Mouse (Mus musculus): ENCODE measurements around the gene Gm6588. TPM values are rescaled to one million over a fixed set of nuclear protein-coding genes. Genes with fewer than 3 reads are reported as not detected.
A peak's percentile ranks its signal among the peaks of the same experiment; 100 is the strongest.
"Not testable (repeated sequence)": the region's sequence is repeated elsewhere in the genome, so short reads cannot be mapped to it uniquely, and the experiment has no call there.

Gene Gm6588
- 1.3 and 1.5 TPM in 2 replicates for polyA plus RNA-seq (2015; fragmentation: Nextera tagmentation; extraction: Ambion mirVana)

DNA sequence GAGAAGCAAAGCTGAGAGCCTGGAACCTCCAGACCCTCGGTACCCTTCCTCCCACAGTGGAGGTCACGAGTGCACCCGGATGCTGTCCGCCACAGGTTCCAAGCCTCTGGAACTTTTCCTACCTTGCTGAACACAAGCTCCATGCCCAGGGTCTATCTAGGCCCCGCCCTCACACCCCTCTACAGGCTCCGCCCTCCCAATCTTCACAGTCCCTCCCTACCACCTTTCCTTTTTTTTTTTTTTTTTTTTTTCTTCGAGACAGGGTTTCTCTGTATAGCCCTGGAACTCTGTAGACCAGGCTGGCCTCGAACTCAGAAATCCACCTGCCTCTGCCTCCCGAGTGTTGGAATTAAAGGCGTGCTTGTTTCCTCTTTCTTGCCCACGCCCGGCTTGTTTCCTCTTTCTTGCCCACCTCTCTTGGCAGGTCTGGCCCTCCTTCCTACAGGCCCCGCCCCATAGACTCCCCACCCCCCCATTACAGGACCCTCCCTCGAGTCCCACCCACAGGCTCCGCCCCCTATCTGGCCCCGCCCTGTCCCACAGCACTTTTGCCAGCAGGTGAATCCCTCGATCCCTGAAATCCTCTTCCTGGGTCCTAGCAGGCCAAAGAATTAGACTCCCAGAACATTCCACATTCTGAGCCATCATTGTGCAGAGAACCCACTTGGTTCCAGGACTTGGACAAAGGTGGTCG is at the start of gene Gm6588:
Gm6588 (plus strand) TSS at position 680 of the 694 bp plus-strand sequence.
- Histone ChIP-seq H3K27ac (no peak within 1 kb of the TSS), H3K4me2 (no peak within 1 kb of the TSS), H3K9me3 (no peaks in the 10 kb centered on the region), H3K4me1 (no peaks in the 10 kb centered on the region), H3K9ac (no peak within 1 kb of the TSS), H3K36me3 (replicated peaks) (no peaks in the 10 kb centered on the region), H3K27me3 (replicated peaks) (no peaks in the 10 kb centered on the region), H3K4me3 (no peak within 1 kb of the TSS)
- ATAC-seq (replicated peaks): no peak
- 73% methylated on average over 18 of the region's 18 CpGs for WGBS

DNA sequence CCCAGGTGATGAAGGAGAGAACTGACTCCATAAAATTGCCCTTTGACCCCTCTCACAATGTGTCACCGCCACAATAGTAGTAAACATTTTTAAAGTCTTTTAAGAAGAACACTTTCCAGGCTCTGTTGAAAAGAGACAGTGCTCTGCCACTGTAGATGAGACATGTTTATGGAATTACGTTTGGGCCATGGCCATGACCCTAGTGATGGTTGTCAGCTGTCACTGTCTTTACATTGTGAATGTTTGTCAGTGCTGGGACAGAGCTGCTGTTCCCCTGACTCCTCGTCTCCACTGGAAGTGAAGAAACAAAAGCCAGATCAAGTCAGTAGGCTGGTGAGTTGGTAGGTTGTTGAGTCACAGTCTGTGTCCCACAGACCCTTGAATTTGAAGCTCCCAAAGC is 46.8 kb upstream of the Gm6588 start:
- no peak overlapping the region for H3K4me3 ChIP-seq
- H3K9ac ChIP-seq: no peak overlapping the region
- no peaks in the 10 kb centered on the region for H3K27me3 ChIP-seq (replicated peaks)
- no peaks in the 10 kb centered on the region for H3K36me3 ChIP-seq (replicated peaks)
- no peaks in the 10 kb centered on the region for H3K9me3 ChIP-seq
- no peak overlapping the region for H3K4me2 ChIP-seq
- ATAC-seq (replicated peaks): no peak
- H3K4me1 ChIP-seq: no peaks in the 10 kb centered on the region
- no peak overlapping the region for H3K27ac ChIP-seq
- WGBS: 64% methylated on average over 3 of the region's 3 CpGs

- H3K4me2 ChIP-seq: no peak overlapping the region
- no peak overlapping the region for H3K27ac ChIP-seq
- H3K27me3 ChIP-seq (replicated peaks): no peaks in the 10 kb centered on the region
- no peak overlapping the region for H3K4me3 ChIP-seq
- 63% methylated on average over 3 of the region's 3 CpGs for WGBS
- ATAC-seq (replicated peaks): no peak
- peaks cover 17% of the 10 kb centered on the region for H3K4me1 ChIP-seq
- H3K9ac ChIP-seq: no peak overlapping the region
- H3K9me3 ChIP-seq: no peaks in the 10 kb centered on the region
- no peaks in the 10 kb centered on the region for H3K36me3 ChIP-seq (replicated peaks)
These were observed 43.2 kb upstream of the Gm6588 start for GRCm38 (mm10) chr5:112406017-112406416.

- no peaks in the 10 kb centered on the region for H3K9me3 ChIP-seq
- no peak for ATAC-seq (replicated peaks)
- 48% methylated on average over 5 of the region's 5 CpGs for WGBS
- peaks cover 35% of the 10 kb centered on the region for H3K4me1 ChIP-seq
- no peak overlapping the region for H3K4me3 ChIP-seq
- H3K27me3 ChIP-seq (replicated peaks): no peaks in the 10 kb centered on the region
- H3K36me3 ChIP-seq (replicated peaks): no peaks in the 10 kb centered on the region
- no peak overlapping the region for H3K4me2 ChIP-seq
- H3K27ac ChIP-seq: peak overlapping the region; percentile 86
- no peak overlapping the region for H3K9ac ChIP-seq
These were observed 40.0 kb upstream of the Gm6588 start for GRCm38 (mm10) chr5:112409274-112409673.

DNA sequence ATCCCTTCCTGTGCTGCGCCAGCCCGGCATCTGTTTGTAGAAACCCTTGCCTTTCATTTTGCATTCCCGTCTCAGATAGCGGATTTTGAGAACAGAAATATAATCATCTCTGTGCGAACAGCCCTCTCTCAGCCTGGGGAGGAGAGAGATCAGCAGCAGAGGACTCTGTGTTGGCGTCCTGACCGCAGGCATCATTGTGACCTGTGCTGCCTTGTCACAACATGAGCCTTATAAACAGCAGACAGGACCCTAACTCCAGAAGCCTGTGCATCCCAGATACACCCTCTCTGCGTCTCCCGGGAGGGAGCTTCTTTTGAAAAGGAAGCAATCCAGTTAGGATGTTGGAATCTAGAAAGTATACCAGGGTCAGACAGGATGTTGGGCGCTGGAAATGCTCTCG is 38.2 kb upstream of the Gm6588 start:
- H3K36me3 ChIP-seq (replicated peaks): no peaks in the 10 kb centered on the region
- no peaks in the 10 kb centered on the region for H3K27me3 ChIP-seq (replicated peaks)
- 11% methylated on average over 11 of the region's 11 CpGs for WGBS
- peak overlapping the region; percentile 21 for H3K4me2 ChIP-seq
- no peak overlapping the region for H3K9ac ChIP-seq
- H3K27ac ChIP-seq: peak overlapping the region; percentile 86
- peak; percentile 32; the same call in 1 of the 2 replicates for ATAC-seq (replicated peaks)
- no peaks in the 10 kb centered on the region for H3K9me3 ChIP-seq
- no peak overlapping the region for H3K4me3 ChIP-seq
- peaks cover 40% of the 10 kb centered on the region for H3K4me1 ChIP-seq

DNA sequence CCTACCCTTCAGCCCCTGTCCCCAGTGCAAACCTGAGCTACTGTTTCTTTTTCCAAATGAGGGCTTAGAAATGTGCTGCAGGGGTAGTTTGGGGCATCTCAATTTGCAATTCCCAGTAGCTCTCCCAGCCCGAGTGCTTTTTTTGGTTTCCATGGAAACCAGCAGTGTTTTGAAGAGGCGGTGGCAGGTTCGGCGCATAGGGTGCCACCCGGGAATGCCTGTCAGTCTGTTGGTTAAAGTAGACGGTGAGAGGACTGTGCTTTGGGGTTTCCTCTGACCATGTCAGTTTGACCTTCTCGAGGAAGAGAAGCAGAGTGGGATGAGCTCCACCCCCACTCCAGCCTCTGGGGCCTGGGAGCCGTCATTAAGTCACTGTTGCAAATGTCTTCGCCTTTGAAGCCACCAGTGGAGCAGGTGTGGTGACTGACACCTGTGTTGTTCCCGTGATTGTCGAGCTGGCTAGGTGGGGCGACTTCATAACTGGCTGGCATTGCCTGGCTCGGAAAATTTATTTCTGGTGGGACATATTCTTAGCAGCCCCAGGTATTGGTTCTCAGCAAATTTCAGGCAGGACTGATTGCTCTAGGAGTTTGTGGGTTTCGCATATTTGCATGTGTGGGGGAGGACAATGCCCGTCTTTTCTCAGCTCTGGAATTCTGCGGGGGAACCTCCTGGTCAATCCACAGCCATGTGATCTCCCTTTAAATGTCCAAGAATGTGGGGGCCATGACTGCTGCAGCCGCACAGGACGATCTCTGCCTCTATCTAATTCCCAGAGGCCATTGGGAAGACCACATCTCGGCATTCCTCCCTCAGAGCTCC is 37.5 kb upstream of the Gm6588 start:
- H3K27ac ChIP-seq: peak overlapping the region; percentile 86
- ATAC-seq (replicated peaks): peak; percentile 79
- H3K36me3 ChIP-seq (replicated peaks): no peaks in the 10 kb centered on the region
- no peak overlapping the region for H3K9ac ChIP-seq
- H3K9me3 ChIP-seq: no peaks in the 10 kb centered on the region
- WGBS: 12% methylated on average over 19 of the region's 19 CpGs
- no peak overlapping the region for H3K4me3 ChIP-seq
- H3K4me1 ChIP-seq: peaks cover 46% of the 10 kb centered on the region
- H3K4me2 ChIP-seq: peak overlapping the region; percentile 21
- H3K27me3 ChIP-seq (replicated peaks): no peaks in the 10 kb centered on the region

DNA sequence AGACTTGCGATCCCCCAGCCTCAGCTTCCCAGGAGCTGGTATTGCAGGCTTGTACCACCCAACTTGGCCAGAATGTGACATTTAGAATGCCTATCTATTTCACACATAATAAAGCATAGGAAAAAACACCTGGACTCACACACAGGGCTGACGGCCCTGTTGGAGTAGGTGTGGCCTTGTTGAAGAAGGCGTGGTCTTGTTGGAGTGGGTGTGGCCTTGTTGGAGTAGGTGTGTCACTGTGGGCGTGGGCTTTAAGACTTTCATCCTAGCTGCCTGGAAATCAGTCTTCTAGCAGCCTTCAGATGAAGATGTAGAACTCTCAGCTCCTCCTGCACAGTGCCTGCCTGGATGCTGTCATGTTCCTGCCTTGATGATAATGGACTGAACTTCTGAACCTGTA is 36.4 kb upstream of the Gm6588 start:
- ATAC-seq (replicated peaks); H3K4me3 ChIP-seq; H3K36me3 ChIP-seq (replicated peaks); H3K4me2 ChIP-seq; H3K9ac ChIP-seq; H3K9me3 ChIP-seq; H3K27me3 ChIP-seq (replicated peaks): not testable (repeated sequence)
- peaks cover 56% of the 10 kb centered on the region for H3K4me1 ChIP-seq
- 84% methylated on average over 4 of the region's 4 CpGs for WGBS
- peak overlapping the region; percentile 86 for H3K27ac ChIP-seq

- peak; percentile 60; the same call in 1 of the 2 replicates for ATAC-seq (replicated peaks)
- Histone ChIP-seq H3K36me3 (replicated peaks) (peaks cover 13% of the 10 kb centered on the region), H3K4me3 (no peak overlapping the region), H3K9ac (no peak overlapping the region), H3K9me3 (no peaks in the 10 kb centered on the region), H3K27ac (peak overlapping the region; percentile 76), H3K27me3 (replicated peaks) (0 out of 2 replicates have a peak, but pooled peaks cover 9% of the 10 kb centered on the region), H3K4me1 (peaks cover 35% of the 10 kb centered on the region), H3K4me2 (no peak overlapping the region)
- WGBS: 21% methylated on average over 5 of the region's 5 CpGs
These were observed 32.6 kb upstream of the Gm6588 start for GRCm38 (mm10) chr5:112416673-112417072.

DNA sequence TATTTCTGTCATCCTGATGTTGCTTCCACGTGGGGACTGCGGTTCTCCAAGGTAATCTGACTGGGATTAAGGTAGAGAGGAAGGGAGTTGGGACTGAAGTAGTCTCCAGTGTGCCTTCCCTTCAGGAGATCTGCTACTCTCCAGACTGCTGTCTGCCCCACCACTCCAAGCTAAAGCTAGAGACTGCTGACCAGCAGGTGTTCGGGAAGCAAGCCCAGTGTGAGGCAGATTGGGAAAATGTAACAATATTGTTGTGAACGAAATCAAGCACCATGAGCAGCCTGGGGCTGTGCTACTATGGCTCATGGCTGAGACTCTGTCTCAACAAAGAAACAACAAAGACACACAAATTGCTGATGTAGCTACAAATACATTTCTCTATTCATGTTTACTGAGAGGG is 31.2 kb upstream of the Gm6588 start:
- Histone ChIP-seq H3K27ac (peak overlapping the region; percentile 76), H3K9me3 (no peaks in the 10 kb centered on the region), H3K27me3 (replicated peaks) (0 out of 2 replicates have a peak, but pooled peaks cover 10% of the 10 kb centered on the region), H3K4me3 (no peak overlapping the region), H3K36me3 (replicated peaks) (peaks cover 14% of the 10 kb centered on the region), H3K4me1 (peaks cover 24% of the 10 kb centered on the region), H3K4me2 (no peak overlapping the region), H3K9ac (no peak overlapping the region)
- no peak for ATAC-seq (replicated peaks)
- whole genome bisulfite sequencing: 41% methylated on average over 4 of the region's 4 CpGs

- 34% methylated on average over 12 of the region's 12 CpGs for WGBS
These were observed 29.7 kb upstream of the Gm6588 start for GRCm38 (mm10) chr5:112419535-112419934.

DNA sequence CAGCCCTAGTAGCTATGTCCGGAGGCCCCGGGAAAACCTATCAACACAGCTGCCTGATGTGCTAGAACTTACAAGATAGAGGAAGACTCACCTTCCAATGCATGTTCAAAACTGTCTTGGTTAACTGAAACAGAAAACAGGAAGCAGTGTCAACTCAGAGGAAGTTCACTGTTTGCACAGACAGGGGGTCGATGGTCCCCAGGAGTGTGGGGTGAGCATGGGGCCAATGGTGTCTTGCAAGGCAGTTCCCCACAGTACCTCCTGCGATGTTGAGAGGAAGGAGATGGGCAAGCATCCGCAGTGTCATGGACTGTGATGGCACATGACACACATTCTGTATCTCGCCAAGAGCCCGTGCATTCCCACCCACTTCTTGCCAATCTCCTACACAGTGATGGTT is 22.6 kb upstream of the Gm6588 start:
- Histone ChIP-seq H3K27ac (no peak overlapping the region), H3K4me3 (no peak overlapping the region), H3K9me3 (no peaks in the 10 kb centered on the region), H3K4me1 (0 out of 2 replicates have a peak, but pooled peaks cover 4% of the 10 kb centered on the region), H3K4me2 (no peak overlapping the region), H3K9ac (no peak overlapping the region), H3K27me3 (replicated peaks) (0 out of 2 replicates have a peak, but pooled peaks cover 4% of the 10 kb centered on the region), H3K36me3 (replicated peaks) (peaks cover 2% of the 10 kb centered on the region)
- ATAC-seq (replicated peaks): no peak
- WGBS: 89% methylated on average over 7 of the region's 7 CpGs

More at GRCm38 (mm10) chr5:112419535-112419934, 29.7 kb upstream of the Gm6588 start:
- Histone ChIP-seq H3K27ac (no peak overlapping the region), H3K4me3 (no peak overlapping the region), H3K9ac (no peak overlapping the region), H3K27me3 (replicated peaks) (0 out of 2 replicates have a peak, but pooled peaks cover 10% of the 10 kb centered on the region), H3K36me3 (replicated peaks) (peaks cover 14% of the 10 kb centered on the region), H3K4me2 (no peak overlapping the region), H3K4me1 (peaks cover 24% of the 10 kb centered on the region), H3K9me3 (no peaks in the 10 kb centered on the region)
- ATAC-seq (replicated peaks): no peak

DNA sequence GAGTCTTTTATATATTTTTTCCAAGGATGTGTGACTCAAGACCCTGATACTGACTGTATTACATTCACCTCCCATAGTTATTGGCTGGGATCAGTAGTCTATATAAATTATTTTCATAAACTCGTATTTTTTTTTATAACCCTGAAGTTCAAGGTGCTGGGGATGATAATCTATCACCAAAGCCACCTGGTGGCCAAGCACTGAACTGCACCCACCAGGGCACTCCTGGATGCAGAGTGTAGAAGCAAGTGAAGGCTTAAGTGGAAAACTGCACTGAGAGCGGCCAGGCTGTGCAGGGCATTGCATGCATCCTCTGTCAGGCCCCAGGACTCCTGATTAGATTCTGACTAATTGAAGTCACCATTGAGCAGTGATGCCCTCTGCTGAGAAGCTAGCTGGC is 21.9 kb upstream of the Gm6588 start:
- ATAC-seq (replicated peaks): 0 out of 2 replicates have a peak, but pooled peaks have one; percentile 11
- no peaks in the 10 kb centered on the region for H3K36me3 ChIP-seq (replicated peaks)
- H3K4me2 ChIP-seq: no peak overlapping the region
- 31% methylated on average over 2 of the region's 2 CpGs for WGBS
- no peak overlapping the region for H3K9ac ChIP-seq
- H3K27me3 ChIP-seq (replicated peaks): 0 out of 2 replicates have a peak, but pooled peaks cover 8% of the 10 kb centered on the region
- no peak overlapping the region for H3K27ac ChIP-seq
- H3K4me3 ChIP-seq: no peak overlapping the region
- no peaks in the 10 kb centered on the region for H3K9me3 ChIP-seq
- H3K4me1 ChIP-seq: 0 out of 2 replicates have a peak, but pooled peaks cover 4% of the 10 kb centered on the region

Measured in midbrain, embryonic 15.5 days (tissue).